Comparison of ENCODE assay signal across 13 mouse cellular contexts in the genomic region with DNA sequence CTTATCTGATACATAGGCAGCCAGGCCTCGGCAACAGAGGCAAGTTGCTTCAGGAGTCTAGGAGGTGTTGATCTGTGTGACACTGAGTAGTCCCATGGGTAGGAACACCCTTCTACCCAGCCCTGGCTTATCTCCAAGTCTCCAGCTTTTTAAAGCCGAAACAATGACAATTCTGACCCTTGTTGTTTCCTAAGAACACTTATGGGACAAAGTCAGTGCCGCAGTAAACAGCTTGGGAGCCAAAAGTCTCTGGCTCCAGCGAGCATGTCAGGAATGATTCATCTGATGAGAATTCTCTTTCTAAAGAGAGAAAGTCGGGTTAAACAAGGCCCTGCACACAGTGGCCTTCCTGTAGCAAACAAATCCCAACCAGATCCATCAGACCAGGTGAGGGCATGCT.
DNase-seq lines count a peak whose midpoint lies in the region; ATAC-seq and TF ChIP-seq lines count a peak whose summit lies in the region.
"Had no signal": no experiment of that assay in that cellular context is flagged by ENCODE, and none has a peak within 500 bp of the region (broad histone marks: within the 10 kb centered on the region; RNA-seq: fewer than 3 reads in every experiment).

No protein-coding gene starts in this region.

- no peak for TF ChIP-seq CTCF in intestine, postnatal 0 days (IDR thresholded peaks at IDR 0.05; ENCODE audit: low read depth)

- H3K9ac ChIP-seq in intestine, embryonic 14.5 days (ENCODE audit: low read length) = no peak overlapping the region
- H3K9ac ChIP-seq in intestine, postnatal 0 days (ENCODE audit: low read depth, low read length) = no peak overlapping the region
- H3K9ac ChIP-seq: liver, embryonic 14.5 days had no signal

- peaks cover 9% of the 10 kb centered on the region for H3K4me1 ChIP-seq in intestine, embryonic 14.5 days (replicated peaks; ENCODE audit: control insufficient read depth, insufficient read depth, low read length)
- no peaks in the 10 kb centered on the region for H3K4me1 ChIP-seq in intestine, postnatal 0 days (replicated peaks; ENCODE audit: control insufficient read depth, insufficient read depth, low read length)

- H3K36me3 ChIP-seq in intestine, embryonic 14.5 days (ENCODE audit: control insufficient read depth, insufficient read depth, low read length) = no peaks in the 10 kb centered on the region
- no peaks in the 10 kb centered on the region for H3K36me3 ChIP-seq in intestine, postnatal 0 days (ENCODE audit: control insufficient read depth, insufficient read depth)

- 67% methylated on average over 5 of the region's 5 CpGs for WGBS in intestine, embryonic 14.5 days
- WGBS in intestine, postnatal 0 days = 62% methylated on average over 5 of the region's 5 CpGs

- H3K9me3 ChIP-seq in intestine, embryonic 14.5 days (ENCODE audit: control insufficient read depth, low read length) = no peaks in the 10 kb centered on the region
- H3K9me3 ChIP-seq in intestine, postnatal 0 days (ENCODE audit: control insufficient read depth) = no peaks in the 10 kb centered on the region

- no peak overlapping the region for H3K27ac ChIP-seq in intestine, embryonic 14.5 days (ENCODE audit: low read depth)
- no peak overlapping the region for H3K27ac ChIP-seq in intestine, postnatal 0 days (ENCODE audit: low read depth, low read length)
- H3K27ac ChIP-seq: kidney, postnatal 0 days; liver, embryonic 14.5 days had no signal

- peak; percentile 45 for DNase-seq in intestine, embryonic 14.5 days (ENCODE audit: low spot score)
- peak; percentile 57 for DNase-seq in 3134 (ENCODE audit: extremely low read depth, insufficient read length, low spot score)
- DNase-seq in Muller cell, postnatal 12 days (ENCODE audit: inconsistent ontology term) = peak; percentile 50
- peak; percentile 83 to 87 for DNase-seq in heart, adult 9 months (ENCODE audit: low spot score in 2 of 2)
- no peak for DNase-seq in ovary, postnatal 10 days (ENCODE audit: low spot score)
- no peak for DNase-seq in thymus, postnatal 14 days
- DNase-seq: cerebellum, adult 18-20 months had no signal

- H3K4me2 ChIP-seq in intestine, embryonic 14.5 days (ENCODE audit: low read length) = no peak overlapping the region
- no peak overlapping the region for H3K4me2 ChIP-seq in intestine, postnatal 0 days (replicated peaks; ENCODE audit: low read depth)

- no peak for ATAC-seq in intestine, embryonic 14.5 days (replicated peaks; ENCODE audit: low FRiP score, low TSS enrichment, low read depth)
- ATAC-seq in intestine, postnatal 0 days = no peak
- ATAC-seq in megakaryocyte progenitor cell, adult 5-6 weeks (replicated peaks; ENCODE audit: poor library complexity) = no peak
- ATAC-seq: forebrain, embryonic 14.5 days had no signal

- no peak overlapping the region for H3K4me3 ChIP-seq in intestine, embryonic 14.5 days (ENCODE audit: low read depth, low read length)
- H3K4me3 ChIP-seq in intestine, postnatal 0 days (ENCODE audit: low read depth, low read length) = no peak overlapping the region
- H3K4me3 ChIP-seq: myocyte had no signal

- H3K27me3 ChIP-seq in intestine, embryonic 14.5 days (replicated peaks; ENCODE audit: control insufficient read depth, insufficient read depth, low read length) = no peaks in the 10 kb centered on the region
- no peaks in the 10 kb centered on the region for H3K27me3 ChIP-seq in intestine, postnatal 0 days (replicated peaks; ENCODE audit: control insufficient read depth, insufficient read depth, low read length)

Comparison
In these comparisons a context has a peak if more than half of its experiments do, and no peak if none do; other contexts are left out.
1. DNase-seq: peak in intestine, embryonic 14.5 days (single experiment), 3134 (single experiment), Muller cell, postnatal 12 days (single experiment) and heart, adult 9 months (2 of 2); none in ovary, postnatal 10 days (single experiment) and thymus, postnatal 14 days (single experiment).